Mouse (Mus musculus): ENCODE measurements around the gene Hhipl2.
"Not testable (repeated sequence)": the region's sequence is repeated elsewhere in the genome, so short reads cannot be mapped to it uniquely, and the experiment has no call there.

- not testable (repeated sequence) for TF ChIP-seq CTCF (IDR thresholded peaks at IDR 0.05; ENCODE audit: borderline replicate concordance, insufficient read depth, low read depth, low read length); POLR2A (IDR thresholded peaks at IDR 0.05; ENCODE audit: borderline replicate concordance, insufficient read depth, low read length)
These were observed 38.6 kb upstream of the Hhipl2 start for GRCm38 (mm10) chr1:183379376-183379775.

All from cerebellum, adult 2 months (tissue).